In genomic region chr9:56638226-56638905, GRCm38 (mm10) we compare ENCODE assay signal across 8 mouse cellular contexts.
DNase-seq lines count a peak whose midpoint lies in the region; ATAC-seq and TF ChIP-seq lines count a peak whose summit lies in the region.

No protein-coding gene starts in this region.

- H3K4me1 ChIP-seq in heart, adult 2 months (ENCODE audit: control insufficient read depth, insufficient read depth, low read length), result 0 out of 2 replicates have a peak, but pooled peaks cover 2% of the 10 kb centered on the region
- H3K4me1 ChIP-seq in testis, adult 2 months (ENCODE audit: control insufficient read depth, insufficient read depth, low read length), result peaks cover 7% of the 10 kb centered on the region
- peaks cover 5% of the 10 kb centered on the region; the same call in 1 of the 2 replicates for H3K4me1 ChIP-seq in lung, postnatal 0 days (ENCODE audit: insufficient read depth, low read depth, low read length)
- H3K4me1 ChIP-seq in hindbrain, embryonic 14.5 days (replicated peaks; ENCODE audit: control insufficient read depth, insufficient read depth, low read length), result peaks cover 9% of the 10 kb centered on the region
- H3K4me1 ChIP-seq in heart, embryonic 11.5 days (ENCODE audit: control insufficient read depth, insufficient read depth, low read length), result peaks cover 10% of the 10 kb centered on the region; the same call in 1 of the 2 replicates

- no peak overlapping the region for H3K9ac ChIP-seq in heart, adult 2 months (ENCODE audit: low read depth, low read length)
- H3K9ac ChIP-seq in lung, postnatal 0 days (replicated peaks; ENCODE audit: low read depth), result no peak overlapping the region
- H3K9ac ChIP-seq in hindbrain, embryonic 14.5 days, result no peak overlapping the region
- no peak overlapping the region for H3K9ac ChIP-seq in heart, embryonic 11.5 days (ENCODE audit: low read depth, low read length)

- no peaks in the 10 kb centered on the region for H3K79me2 ChIP-seq in heart, adult 2 months (replicated peaks; ENCODE audit: control insufficient read depth, insufficient read depth, low read length)

- no peak for ATAC-seq in lung, postnatal 0 days
- no peak for ATAC-seq in hindbrain, embryonic 14.5 days (ENCODE audit: low FRiP score)
- no peak for ATAC-seq in heart, embryonic 11.5 days (replicated peaks; ENCODE audit: insufficient number of reproducible peaks, low FRiP score, low TSS enrichment)

- H3K4me2 ChIP-seq in lung, postnatal 0 days (replicated peaks; ENCODE audit: low read depth, low read length), result no peak overlapping the region
- no peak overlapping the region for H3K4me2 ChIP-seq in hindbrain, embryonic 14.5 days (replicated peaks)
- H3K4me2 ChIP-seq in heart, embryonic 11.5 days, result no peak overlapping the region

- peak in 1 of 2 experiments; percentile 32 for DNase-seq in heart, adult 2 months
- DNase-seq in heart, postnatal 25 days (ENCODE audit: low spot score), result no peak
- no peak for DNase-seq in testis, postnatal 10 days (ENCODE audit: low spot score)
- peak; percentile 49 for DNase-seq in lung, postnatal 0 days (ENCODE audit: low spot score)
- DNase-seq in ovary, adult 18-20 months (ENCODE audit: low spot score), result no peak
- no peak for DNase-seq in hindbrain, embryonic 14.5 days (ENCODE audit: low spot score)

- WGBS in heart, adult 2 months, result 63% methylated on average over 8 of the region's 8 CpGs
- WGBS in lung, postnatal 0 days, result 55% methylated on average over 8 of the region's 8 CpGs
- 64% methylated on average over 8 of the region's 8 CpGs for WGBS in hindbrain, embryonic 14.5 days
- 48% methylated on average over 8 of the region's 8 CpGs for WGBS in heart, embryonic 11.5 days (ENCODE audit: insufficient replicate concordance)

- TF ChIP-seq EP300 in heart, adult 2 months (IDR thresholded peaks at IDR 0.05; ENCODE audit: insufficient read depth, low read depth, low read length), result no peak
- TF ChIP-seq EP300 in lung, postnatal 0 days (IDR thresholded peaks at IDR 0.05), result no peak

- intact Hi-C loops in heart, adult 2 months (cut with DNase I), result loop anchor here (5.0 to 10.0 kb wide), 3 partner anchors 224 to 426 kb away; partner anchors contain the start of genes Hmg20a and Peak1
- intact Hi-C loops in heart, postnatal 25 days (cut with DNase I), result loop anchor here (5.0 kb wide), 1 partner anchor 89 kb away; no protein-coding TSS in a partner anchor

- TF ChIP-seq POLR2A in heart, adult 2 months (IDR thresholded peaks at IDR 0.05; ENCODE audit: insufficient read depth, low read depth, low read length), result no peak
- no peak for TF ChIP-seq POLR2A in testis, adult 2 months (IDR thresholded peaks at IDR 0.05; ENCODE audit: control insufficient read depth, low read depth, low read length)

- H3K9me3 ChIP-seq in lung, postnatal 0 days (ENCODE audit: low read length), result no peaks in the 10 kb centered on the region
- H3K9me3 ChIP-seq in hindbrain, embryonic 14.5 days (ENCODE audit: control insufficient read depth, low read length), result no peaks in the 10 kb centered on the region
- no peaks in the 10 kb centered on the region for H3K9me3 ChIP-seq in heart, embryonic 11.5 days (replicated peaks; ENCODE audit: control insufficient read depth, low read length)

- no peak overlapping the region for H3K4me3 ChIP-seq in heart, adult 2 months
- H3K4me3 ChIP-seq in testis, adult 2 months (ENCODE audit: control insufficient read depth, low read depth, low read length), result no peak overlapping the region
- H3K4me3 ChIP-seq in lung, postnatal 0 days (ENCODE audit: low read depth, low read length), result no peak overlapping the region
- no peak overlapping the region for H3K4me3 ChIP-seq in hindbrain, embryonic 14.5 days (replicated peaks; ENCODE audit: low read length)
- no peak overlapping the region for H3K4me3 ChIP-seq in heart, embryonic 11.5 days (ENCODE audit: low read depth, low read length)

- H3K27me3 ChIP-seq in heart, adult 2 months (ENCODE audit: control insufficient read depth, insufficient read depth, low read length), result peaks cover 6% of the 10 kb centered on the region; the same call in 1 of the 2 replicates
- H3K27me3 ChIP-seq in testis, adult 2 months (ENCODE audit: control insufficient read depth, insufficient read depth, low read length), result no peaks in the 10 kb centered on the region; the same call in 1 of the 2 replicates
- peaks cover 35% of the 10 kb centered on the region for H3K27me3 ChIP-seq in lung, postnatal 0 days (replicated peaks; ENCODE audit: insufficient read depth, low read length)
- peaks cover 10% of the 10 kb centered on the region; the same call in 1 of the 2 replicates for H3K27me3 ChIP-seq in hindbrain, embryonic 14.5 days (ENCODE audit: control insufficient read depth, insufficient read depth, low read length)
- peaks cover 67% of the 10 kb centered on the region for H3K27me3 ChIP-seq in heart, embryonic 11.5 days (ENCODE audit: control insufficient read depth, insufficient read depth, low read length)

- H3K36me3 ChIP-seq in heart, adult 2 months (ENCODE audit: control insufficient read depth, insufficient read depth, low read length), result no peaks in the 10 kb centered on the region
- H3K36me3 ChIP-seq in testis, adult 2 months (ENCODE audit: control insufficient read depth, insufficient read depth, low read length), result no peaks in the 10 kb centered on the region
- H3K36me3 ChIP-seq in lung, postnatal 0 days (ENCODE audit: insufficient read depth, low read length), result no peaks in the 10 kb centered on the region
- no peaks in the 10 kb centered on the region for H3K36me3 ChIP-seq in hindbrain, embryonic 14.5 days (replicated peaks; ENCODE audit: control insufficient read depth, insufficient read depth)
- no peaks in the 10 kb centered on the region for H3K36me3 ChIP-seq in heart, embryonic 11.5 days (ENCODE audit: control insufficient read depth, insufficient read depth, low read length)

- no peak overlapping the region for H3K27ac ChIP-seq in heart, adult 2 months
- no peak overlapping the region for H3K27ac ChIP-seq in testis, adult 2 months (ENCODE audit: control insufficient read depth, insufficient read depth, low read depth, low read length)
- no peak overlapping the region for H3K27ac ChIP-seq in lung, postnatal 0 days (ENCODE audit: low read length)
- H3K27ac ChIP-seq in hindbrain, embryonic 14.5 days, result no peak overlapping the region
- no peak overlapping the region for H3K27ac ChIP-seq in heart, embryonic 11.5 days (ENCODE audit: low read depth, low read length)

- peak; percentile 65 for TF ChIP-seq CTCF in heart, adult 2 months (IDR thresholded peaks at IDR 0.05)
- TF ChIP-seq CTCF in testis, adult 2 months (IDR thresholded peaks at IDR 0.05; ENCODE audit: control insufficient read depth, insufficient read depth, insufficient replicate concordance, low read depth, low read length), result peak; percentile 48; the same call in 1 of the 2 replicates
- TF ChIP-seq CTCF in lung, postnatal 0 days (IDR thresholded peaks at IDR 0.05), result peak; percentile 78
